11 mouse cellular contexts compared by ENCODE assay signal in the genomic region with DNA sequence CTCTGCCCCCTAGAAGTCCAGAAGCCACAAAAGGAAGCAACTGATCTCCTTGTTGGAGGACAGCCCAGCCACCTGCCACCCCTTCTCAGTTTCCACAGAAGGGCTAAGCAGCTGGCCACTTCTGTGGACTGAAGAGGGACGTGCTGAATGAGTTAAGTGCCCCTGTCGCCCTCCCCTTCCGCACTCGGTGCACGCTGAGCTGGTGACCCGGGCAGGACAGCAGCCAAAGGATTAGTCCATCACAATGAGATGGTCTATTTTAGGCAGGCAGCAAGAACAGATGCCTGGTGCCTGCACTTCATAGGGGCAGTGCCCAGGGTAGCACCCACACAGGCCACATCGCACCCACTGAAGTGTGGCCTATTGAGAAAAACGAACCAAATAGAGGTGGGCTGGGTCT. TPM values are rescaled to one million over a fixed set of nuclear protein-coding genes. Genes with fewer than 3 reads are reported as not detected.
DNase-seq lines count a peak whose midpoint lies in the region; ATAC-seq and TF ChIP-seq lines count a peak whose summit lies in the region.
"Had no signal": no experiment of that assay in that cellular context is flagged by ENCODE, and none has a peak within 500 bp of the region (broad histone marks: within the 10 kb centered on the region; RNA-seq: fewer than 3 reads in every experiment).

No protein-coding gene starts in this region.

- H3K4me3 ChIP-seq in hindbrain, postnatal 0 days (ENCODE audit: low read length) = no peak overlapping the region
- H3K4me3 ChIP-seq: neural tube, embryonic 13.5 days had no signal

- H3K9me3 ChIP-seq in hindbrain, postnatal 0 days (ENCODE audit: low read length) = no peaks in the 10 kb centered on the region
- H3K9me3 ChIP-seq: neural tube, embryonic 13.5 days had no signal

- peak; percentile 89 for ATAC-seq in hindbrain, postnatal 0 days

- DNase-seq in embryo, embryonic 10 days (ENCODE audit: low spot score) = peak; percentile 28
- DNase-seq in embryo, embryonic 11 days = no peak
- DNase-seq in Muller cell, postnatal 12 days (ENCODE audit: inconsistent ontology term) = peak; percentile 72
- peak; percentile 53 for DNase-seq in gastrocnemius, postnatal 25 days
- DNase-seq in hindbrain, postnatal 0 days (ENCODE audit: low spot score) = peak; percentile 73
- DNase-seq in testis, postnatal 14 days (ENCODE audit: low spot score) = no peak
- no peak for DNase-seq in urinary bladder, adult 18-20 months (ENCODE audit: low spot score in 2 of 2)
- no peak for DNase-seq in layer of hippocampus, postnatal 14 days (ENCODE audit: low spot score in 2 of 2)
- DNase-seq: adrenal gland, postnatal 14 days had no signal

- H3K4me2 ChIP-seq in hindbrain, postnatal 0 days (ENCODE audit: low read depth, low read length) = no peak overlapping the region
- H3K4me2 ChIP-seq: neural tube, embryonic 13.5 days had no signal

- no peaks in the 10 kb centered on the region for H3K36me3 ChIP-seq in hindbrain, postnatal 0 days (ENCODE audit: insufficient read depth, low read length)
- H3K36me3 ChIP-seq: neural tube, embryonic 13.5 days had no signal

- no peak overlapping the region for H3K27ac ChIP-seq in hindbrain, postnatal 0 days
- H3K27ac ChIP-seq: neural tube, embryonic 13.5 days had no signal

- no peaks in the 10 kb centered on the region for H3K27me3 ChIP-seq in hindbrain, postnatal 0 days (ENCODE audit: insufficient read depth, low read length)
- H3K27me3 ChIP-seq: neural tube, embryonic 13.5 days had no signal

- no peak overlapping the region for H3K9ac ChIP-seq in hindbrain, postnatal 0 days (replicated peaks; ENCODE audit: low read length)
- H3K9ac ChIP-seq: neural tube, embryonic 13.5 days had no signal

- TF ChIP-seq CTCF in hindbrain, postnatal 0 days (IDR thresholded peaks at IDR 0.05; ENCODE audit: low read depth) = no peak

- no peaks in the 10 kb centered on the region for H3K4me1 ChIP-seq in hindbrain, postnatal 0 days (ENCODE audit: insufficient read depth, low read length)
- H3K4me1 ChIP-seq: neural tube, embryonic 13.5 days had no signal

- 37% methylated on average over 8 of the region's 8 CpGs for WGBS in hindbrain, postnatal 0 days

RNA-seq across cellular contexts. Expression of gene Gjd2, which starts 32.8 kb away (rescaled TPM):
- not detected for total RNA-seq in gastrocnemius, postnatal 25 days (2021)
- 58.7 and 60.8 TPM in 2 replicates for total RNA-seq in hindbrain, postnatal 0 days (2014; rRNA removed)
- 11.9 and 12.8 TPM in 2 replicates for polyA plus RNA-seq in hindbrain, postnatal 0 days (2015; fragmentation: Nextera tagmentation; extraction: Ambion mirVana)
- total RNA-seq in layer of hippocampus, postnatal 14 days (2021) = 10 to 100 TPM; 13.8 to 14.3 TPM
- total RNA-seq: liver, adult 2 months had no signal
- polyA plus RNA-seq: liver, adult 2 months had no signal

Comparison
In these comparisons a context has a peak if more than half of its experiments do, and no peak if none do; other contexts are left out.
1. DNase-seq: peak in embryo, embryonic 10 days (single experiment), Muller cell, postnatal 12 days (single experiment), gastrocnemius, postnatal 25 days (single experiment) and hindbrain, postnatal 0 days (single experiment); none in embryo, embryonic 11 days (single experiment), testis, postnatal 14 days (single experiment), urinary bladder, adult 18-20 months (0 of 2) and layer of hippocampus, postnatal 14 days (0 of 2).
2. RNA of gene Gjd2, which starts 32.8 kb away (total RNA-seq): 58.7 to 60.8 TPM in hindbrain, postnatal 0 days and 13.8 to 14.3 TPM in layer of hippocampus, postnatal 14 days; not detected in gastrocnemius, postnatal 25 days; every median in the first group is over 10 times any median in the second.